Mouse (Mus musculus): Measurements from ENCODE around the gene Nap1l1.

- TF ChIP-seq CTCF (IDR thresholded peaks at IDR 0.05; ENCODE audit: insufficient read depth, low read depth, low read length), result no peak
- no peak for TF ChIP-seq POLR2A (IDR thresholded peaks at IDR 0.05; ENCODE audit: insufficient read depth, low read depth, low read length)
These were observed 31.6 kb downstream of the Nap1l1 start for GRCm38 (mm10) chr10:111504606-111505005.

All from olfactory bulb, adult 2 months (tissue).